26 mouse cellular contexts compared by ENCODE assay signal in the genomic region with DNA sequence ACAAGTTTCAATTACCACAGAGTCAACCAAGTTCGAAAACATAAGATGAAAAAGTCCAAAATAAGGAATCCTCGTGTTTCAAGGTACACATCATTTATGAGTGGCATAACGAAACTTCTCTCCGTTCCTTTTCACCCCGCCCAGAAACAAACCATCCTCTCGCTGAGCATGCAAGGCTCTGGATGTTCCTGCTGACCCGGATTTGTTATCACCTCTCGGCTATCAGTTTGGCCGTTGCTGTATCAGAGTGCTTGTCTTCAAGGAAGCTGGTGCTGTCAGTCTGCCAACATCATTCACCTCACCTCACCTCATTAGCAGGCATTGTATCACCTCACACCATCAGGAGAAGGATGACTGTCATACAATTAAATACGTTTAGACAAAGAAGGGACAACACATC.
"Had no signal": no experiment of that assay in that cellular context is flagged by ENCODE, and none has a peak within 500 bp of the region (broad histone marks: within the 10 kb centered on the region; RNA-seq: fewer than 3 reads in every experiment).

No protein-coding gene starts in this region.

- H3K27ac ChIP-seq: gastrocnemius, adult 2 months; heart, adult 2 months; heart, embryonic 13.5 days; heart, embryonic 15.5 days; hindbrain, embryonic 10.5 days; hindbrain, embryonic 12.5 days; hindbrain, embryonic 14.5 days; intestine, embryonic 15.5 days; layer of hippocampus, adult 2 months; left cerebral cortex, adult 2 months; limb, embryonic 10.5 days; limb, embryonic 12.5 days; liver, embryonic 13.5 days had no signal

- ATAC-seq: hindbrain, embryonic 16.5 days; inflammation-experienced regulatory T-cells, adult 6 months; intestine, embryonic 15.5 days; intestine, postnatal 0 days had no signal

- DNase-seq: gastrocnemius, adult 2 months; gastrocnemius, postnatal 10 days; gastrocnemius, postnatal 25 days; heart, adult 2 months; heart, postnatal 14 days; heart, postnatal 4 days; kidney, adult 18-20 months; kidney, adult 8-10 months; kidney, postnatal 10 days; kidney, postnatal 25 days; kidney, postnatal 4 days; liver; liver, embryonic 13.5 days had no signal

- H3K9me3 ChIP-seq: heart, embryonic 15.5 days; hindbrain, embryonic 10.5 days; hindbrain, embryonic 12.5 days; intestine, embryonic 15.5 days; limb, embryonic 10.5 days; liver, embryonic 13.5 days had no signal

- H3K27me3 ChIP-seq: heart, embryonic 13.5 days; heart, embryonic 15.5 days; hindbrain, embryonic 12.5 days; intestine, embryonic 15.5 days; limb, embryonic 12.5 days; liver, embryonic 13.5 days had no signal

- H3K4me1 ChIP-seq: heart, embryonic 13.5 days; heart, embryonic 15.5 days; hindbrain, embryonic 10.5 days; hindbrain, embryonic 12.5 days; intestine, embryonic 15.5 days; limb, embryonic 10.5 days; limb, embryonic 12.5 days; liver, embryonic 13.5 days had no signal

- H3K4me3 ChIP-seq: gastrocnemius, adult 2 months; heart, adult 2 months; heart, embryonic 13.5 days; heart, embryonic 15.5 days; hindbrain, embryonic 10.5 days; hindbrain, embryonic 12.5 days; intestine, embryonic 15.5 days; layer of hippocampus, adult 2 months; left cerebral cortex, adult 2 months; limb, embryonic 10.5 days; limb, embryonic 12.5 days; liver, embryonic 13.5 days had no signal

- H3K36me3 ChIP-seq: heart, embryonic 13.5 days; heart, embryonic 15.5 days; hindbrain, embryonic 10.5 days; hindbrain, embryonic 12.5 days; intestine, embryonic 15.5 days; limb, embryonic 10.5 days; limb, embryonic 12.5 days; liver, embryonic 13.5 days had no signal
